Mouse (Mus musculus) kidney, postnatal 0 days (tissue): ENCODE data around the gene Ifna2. TPM values are rescaled to one million over a fixed set of nuclear protein-coding genes. Genes with fewer than 3 reads are reported as not detected.

Experiments
- ATAC-seq: fragments of 200-750 bp; cut with Nextera tagmentation; replicated peaks from 2 replicates; pipeline ENCODE4 v1.8.0; 2017; ENCODE audit warnings: low read depth, moderate number of reproducible peaks, moderate TSS enrichment, moderate library complexity; ENCODE audit not compliant: low FRiP score
- DNase-seq: peaks from one replicate; pipeline ENCODE4 v3.0.0-alpha.2; 2016; ENCODE audit warnings: low spot score
- H3K27ac ChIP-seq: fragments of 300-500 bp; sonication (generic); 2 replicates; pipeline ENCODE4 v1.5.1; 2014; ENCODE audit warnings: mild to moderate bottlenecking
- H3K27me3 ChIP-seq: fragments of 300-500 bp; sonication (generic); 2 replicates; pipeline ENCODE4 v1.6.1; 2014; ENCODE audit warnings: low read length, mixed read lengths; ENCODE audit not compliant: insufficient read depth
- H3K36me3 ChIP-seq: fragments of 300-500 bp; sonication (generic); 2 replicates; pipeline ENCODE4 v1.6.1; 2014; ENCODE audit warnings: low read length, mixed read lengths; ENCODE audit not compliant: insufficient read depth
- H3K4me1 ChIP-seq: fragments of 300-500 bp; sonication (generic); replicated peaks from 2 replicates; pipeline ENCODE4 v1.6.1; 2014; ENCODE audit warnings: antibody characterized with exemption, low read length, mixed read lengths; ENCODE audit not compliant: insufficient read depth
- H3K4me2 ChIP-seq: fragments of 300-500 bp; sonication (generic); 2 replicates; pipeline ENCODE4 v1.6.1; 2014; ENCODE audit warnings: mild to moderate bottlenecking, low read length, moderate library complexity, mixed read lengths
- H3K4me3 ChIP-seq: fragments of 300-500 bp; sonication (generic); replicated peaks from 2 replicates; pipeline ENCODE4 v1.5.1; 2014; ENCODE audit warnings: low read depth, low read length
- H3K9ac ChIP-seq: fragments of 300-500 bp; sonication (generic); 2 replicates; pipeline ENCODE4 v1.6.1; 2014; ENCODE audit warnings: low read depth, low read length
- H3K9me3 ChIP-seq: fragments of 300-500 bp; sonication (generic); replicated peaks from 2 replicates; pipeline ENCODE4 v1.6.1; 2016; ENCODE audit warnings: low read length, inconsistent platforms, mixed read lengths
- CTCF ChIP-seq: IDR thresholded peaks from 2 replicates; pipeline ENCODE4 v1.5.1; 2016; ENCODE audit warnings: antibody characterized with exemption, low read depth, mild to moderate bottlenecking, moderate library complexity
- WGBS: fragments of 180-500 bp; shearing (Covaris S2); extraction: QIAGEN DNeasy Blood & Tissue Kit; methylation state at CpG from one replicate; pipeline ENCODE4 v1.1.7; 2014; 5-methylcytosine and 5-hydroxymethylcytosine counted together
- polyA plus RNA-seq: library from polyadenylated mRNA; unstranded; fragments of >200 nt; fragmentation: Nextera tagmentation; extraction: Ambion mirVana; gene quantifications from 2 replicates; pipeline ENCODE4 v1.2.1, GENCODE M21; 2015

The Ifna2 gene
- polyA plus RNA-seq, 1 experiment from 2014 or later = not detected

- no peak for TF ChIP-seq CTCF
- WGBS = 51% methylated on average over 8 of the region's 8 CpGs
- no peak for ATAC-seq
- Histone ChIP-seq H3K27ac (no peak overlapping the region), H3K36me3 (no peaks in the 10 kb centered on the region), H3K27me3 (no peaks in the 10 kb centered on the region), H3K9me3 (no peaks in the 10 kb centered on the region), H3K4me2 (peak overlapping the region; percentile 63), H3K9ac (peak overlapping the region; percentile 37; the same call in 1 of the 2 replicates), H3K4me3 (peak overlapping the region; percentile 49), H3K4me1 (no peaks in the 10 kb centered on the region)
- no peak for DNase-seq
Measured at GRCm38 (mm10) chr4:88640704-88641076, 43.0 kb downstream of the Ifna2 start.

- Histone ChIP-seq H3K36me3 (no peaks in the 10 kb centered on the region), H3K4me3 (no peak within 1 kb of the TSS), H3K4me1 (no peaks in the 10 kb centered on the region), H3K4me2 (no peak within 1 kb of the TSS), H3K27ac (no peak within 1 kb of the TSS), H3K9me3 (no peaks in the 10 kb centered on the region), H3K9ac (no peak within 1 kb of the TSS), H3K27me3 (no peaks in the 10 kb centered on the region)
- no peak for TF ChIP-seq CTCF
- DNase-seq = no peak
- WGBS = 88% methylated on average over 4 of the region's 4 CpGs
- ATAC-seq = no peak
Measured at GRCm38 (mm10) chr4:88634311-88634710, 49.4 kb downstream of the Ifna2 start, which contains the start of gene C87499. TSS of gene C87499 (minus strand) at chr4:88634411.

Other genes with a start within 250 kb of the Ifna2 start
- gene Hacd4, start 245.0 kb downstream of the Ifna2 start, polyA plus RNA-seq = 33.5 and 37.0 TPM in 2 replicates
- gene Ifnb1, start 161.1 kb downstream of the Ifna2 start, polyA plus RNA-seq = not detected in 2 replicates
- not detected in 2 replicates for gene Ifna15, start 125.7 kb downstream of the Ifna2 start, polyA plus RNA-seq
- gene Ifna14, start 112.1 kb downstream of the Ifna2 start, polyA plus RNA-seq = not detected in 2 replicates
- gene Ifna9, start 91.5 kb downstream of the Ifna2 start, polyA plus RNA-seq = not detected in 2 replicates
- gene Ifna12, start 80.5 kb downstream of the Ifna2 start, polyA plus RNA-seq = not detected in 2 replicates
- not detected in 2 replicates for gene C87499, start 49.5 kb downstream of the Ifna2 start, polyA plus RNA-seq
- not detected in 2 replicates for gene Ifna13, start 39.5 kb downstream of the Ifna2 start, polyA plus RNA-seq
- not detected in 2 replicates for gene Ifna16, start 7.0 kb downstream of the Ifna2 start, polyA plus RNA-seq
- not detected in 2 replicates for gene Ifnab, start 7.4 kb upstream of the Ifna2 start, polyA plus RNA-seq
- gene Gm26566, start 37.9 kb upstream of the Ifna2 start, polyA plus RNA-seq = 0.38 and 0.49 TPM in 2 replicates
- 84.2 and 86.5 TPM in 2 replicates for gene Klhl9, start 38.6 kb upstream of the Ifna2 start, polyA plus RNA-seq
- 0.29 TPM in 1 of 2 replicates, not detected in the other for gene Gm13271, start 71.0 kb upstream of the Ifna2 start, polyA plus RNA-seq
- 0.49 and 0.71 TPM in 2 replicates for gene Gm13283, start 76.2 kb upstream of the Ifna2 start, polyA plus RNA-seq
- gene Gm13290, start 89.9 kb upstream of the Ifna2 start, polyA plus RNA-seq = 0.49 TPM in 1 of 2 replicates, not detected in the other
- not detected in 2 replicates for gene Gm13289, start 93.0 kb upstream of the Ifna2 start, polyA plus RNA-seq
- gene Gm13272, start 95.9 kb upstream of the Ifna2 start, polyA plus RNA-seq = not detected in 2 replicates
- 0.14 and 0.46 TPM in 2 replicates for gene Ifnz, start 98.2 kb upstream of the Ifna2 start, polyA plus RNA-seq
- gene Gm13276, start 101.8 kb upstream of the Ifna2 start, polyA plus RNA-seq = not detected in 2 replicates
- gene Gm13277, start 104.7 kb upstream of the Ifna2 start, polyA plus RNA-seq = not detected in 2 replicates
- not detected in 2 replicates for gene Gm13278, start 107.6 kb upstream of the Ifna2 start, polyA plus RNA-seq
- gene Gm13275, start 110.6 kb upstream of the Ifna2 start, polyA plus RNA-seq = not detected in 2 replicates
- not detected in 2 replicates for gene Gm13279, start 113.5 kb upstream of the Ifna2 start, polyA plus RNA-seq
- 1.3 TPM in 1 of 2 replicates, not detected in the other for gene Gm13285, start 115.8 kb upstream of the Ifna2 start, polyA plus RNA-seq
- gene Gm13287, start 119.3 kb upstream of the Ifna2 start, polyA plus RNA-seq = not detected in 2 replicates
- 0.09 TPM in 1 of 2 replicates, not detected in the other for gene Gm13288, start 121.6 kb upstream of the Ifna2 start, polyA plus RNA-seq
- gene Ifna7, start 132.3 kb upstream of the Ifna2 start, polyA plus RNA-seq = not detected in 2 replicates
- not detected in 2 replicates for gene Ifna11, start 136.0 kb upstream of the Ifna2 start, polyA plus RNA-seq
- not detected in 2 replicates for gene Ifna6, start 143.5 kb upstream of the Ifna2 start, polyA plus RNA-seq
- not detected in 2 replicates for gene Ifna5, start 151.6 kb upstream of the Ifna2 start, polyA plus RNA-seq
- not detected in 2 replicates for gene Ifna4, start 157.9 kb upstream of the Ifna2 start, polyA plus RNA-seq
- gene Ifna1, start 166.2 kb upstream of the Ifna2 start, polyA plus RNA-seq = not detected in 2 replicates
- gene Ifne, start 196.3 kb upstream of the Ifna2 start, polyA plus RNA-seq = not detected in 2 replicates